ENCODE assay signal across 9 mouse cellular contexts in genomic region chr11:113681979-113682378, GRCm38 (mm10). TPM values are rescaled to one million over a fixed set of nuclear protein-coding genes. Genes with fewer than 3 reads are reported as not detected.
A peak's percentile ranks its signal among the peaks of the same experiment; 100 is the strongest.
DNase-seq lines count a peak whose midpoint lies in the region; ATAC-seq lines count a peak whose summit lies in the region.
"Had no signal": no experiment of that assay in that cellular context is flagged by ENCODE, and none has a peak within 500 bp of the region (broad histone marks: within the 10 kb centered on the region; RNA-seq: fewer than 3 reads in every experiment).

No protein-coding gene starts in this region.

- no peak overlapping the region for H3K9ac ChIP-seq in lung, embryonic 15.5 days
- H3K9ac ChIP-seq in forebrain, embryonic 12.5 days = peak overlapping the region; percentile 38; the same call in 1 of the 2 replicates
- 0 out of 2 replicates have a peak overlapping the region, but pooled peaks have one; percentile 31 for H3K9ac ChIP-seq in limb, embryonic 13.5 days
- H3K9ac ChIP-seq in neural tube, embryonic 15.5 days (replicated peaks) = no peak overlapping the region

- peak overlapping the region; percentile 83; the same call in 1 of the 2 replicates for H3K4me2 ChIP-seq in lung, embryonic 15.5 days
- H3K4me2 ChIP-seq in forebrain, embryonic 12.5 days = peak overlapping the region; percentile 93
- peak overlapping the region; percentile 76; the same call in 1 of the 2 replicates for H3K4me2 ChIP-seq in limb, embryonic 13.5 days (replicated peaks)
- peak overlapping the region; percentile 90 for H3K4me2 ChIP-seq in neural tube, embryonic 15.5 days

- no peak overlapping the region for H3K27ac ChIP-seq in lung, embryonic 15.5 days
- H3K27ac ChIP-seq in forebrain, embryonic 12.5 days = no peak overlapping the region
- H3K27ac ChIP-seq in limb, embryonic 13.5 days = no peak overlapping the region
- no peak overlapping the region for H3K27ac ChIP-seq in neural tube, embryonic 15.5 days (replicated peaks)

- DNase-seq in lung, postnatal 36 days = no peak
- no peak for DNase-seq in embryo, embryonic 10 days (ENCODE audit: low spot score)
- DNase-seq in thymus, postnatal 36 days = no peak
- DNase-seq: kidney, postnatal 25 days; thymus, postnatal 25 days had no signal

- ATAC-seq in lung, embryonic 15.5 days (ENCODE audit: borderline replicate concordance, extremely low read depth, low FRiP score, low TSS enrichment) = no peak
- ATAC-seq in forebrain, embryonic 12.5 days (ENCODE audit: low FRiP score) = no peak
- ATAC-seq in limb, embryonic 13.5 days (ENCODE audit: low FRiP score, low read depth) = no peak
- ATAC-seq in neural tube, embryonic 15.5 days (ENCODE audit: low FRiP score) = no peak

- peaks cover 4% of the 10 kb centered on the region; the same call in 1 of the 2 replicates for H3K36me3 ChIP-seq in lung, embryonic 15.5 days
- H3K36me3 ChIP-seq in forebrain, embryonic 12.5 days (replicated peaks) = peaks cover 1% of the 10 kb centered on the region
- H3K36me3 ChIP-seq in limb, embryonic 13.5 days = peaks cover 1% of the 10 kb centered on the region
- H3K36me3 ChIP-seq in neural tube, embryonic 15.5 days = peaks cover 2% of the 10 kb centered on the region

- H3K4me3 ChIP-seq in lung, embryonic 15.5 days = peak overlapping the region; percentile 99
- H3K4me3 ChIP-seq in forebrain, embryonic 12.5 days (replicated peaks) = no peak overlapping the region; the same call in 1 of the 2 replicates
- H3K4me3 ChIP-seq in limb, embryonic 13.5 days = peak overlapping the region; percentile 96; the same call in 1 of the 2 replicates
- H3K4me3 ChIP-seq in neural tube, embryonic 15.5 days (replicated peaks) = no peak overlapping the region

- H3K4me1 ChIP-seq in lung, embryonic 15.5 days = peaks cover 29% of the 10 kb centered on the region
- peaks cover 50% of the 10 kb centered on the region for H3K4me1 ChIP-seq in forebrain, embryonic 12.5 days
- peaks cover 46% of the 10 kb centered on the region for H3K4me1 ChIP-seq in limb, embryonic 13.5 days
- peaks cover 59% of the 10 kb centered on the region for H3K4me1 ChIP-seq in neural tube, embryonic 15.5 days

- no peaks in the 10 kb centered on the region for H3K27me3 ChIP-seq in lung, embryonic 15.5 days
- H3K27me3 ChIP-seq in forebrain, embryonic 12.5 days = no peaks in the 10 kb centered on the region
- H3K27me3 ChIP-seq in limb, embryonic 13.5 days = no peaks in the 10 kb centered on the region
- no peaks in the 10 kb centered on the region for H3K27me3 ChIP-seq in neural tube, embryonic 15.5 days (replicated peaks)

- H3K9me3 ChIP-seq in lung, embryonic 15.5 days = no peaks in the 10 kb centered on the region
- H3K9me3 ChIP-seq in forebrain, embryonic 12.5 days = no peaks in the 10 kb centered on the region
- H3K9me3 ChIP-seq in limb, embryonic 13.5 days = no peaks in the 10 kb centered on the region
- no peaks in the 10 kb centered on the region for H3K9me3 ChIP-seq in neural tube, embryonic 15.5 days (replicated peaks)

RNA-seq across cellular contexts. Expression of gene Fam104a, which starts 2.0 kb away (rescaled TPM):
- 43.7 and 44.6 TPM in 2 replicates for polyA plus RNA-seq in lung, embryonic 15.5 days (2015; fragmentation: Nextera tagmentation; extraction: Ambion mirVana)
- polyA plus RNA-seq in forebrain, embryonic 12.5 days (2016; fragmentation: Nextera tagmentation; extraction: Ambion mirVana) = 53.2 and 56.7 TPM in 2 replicates
- 48.0 and 50.1 TPM in 2 replicates for polyA plus RNA-seq in limb, embryonic 13.5 days (2015; fragmentation: Nextera tagmentation; extraction: Ambion mirVana)
- polyA plus RNA-seq in neural tube, embryonic 15.5 days (2015; fragmentation: Nextera tagmentation; extraction: Ambion mirVana) = 37.8 and 40.1 TPM in 2 replicates

RNA-seq across cellular contexts. Expression of gene D11Wsu47e, which starts 2.2 kb away (rescaled TPM):
- 19.7 and 20.6 TPM in 2 replicates for polyA plus RNA-seq in lung, embryonic 15.5 days (2015; fragmentation: Nextera tagmentation; extraction: Ambion mirVana)
- 24.5 and 25.7 TPM in 2 replicates for polyA plus RNA-seq in forebrain, embryonic 12.5 days (2016; fragmentation: Nextera tagmentation; extraction: Ambion mirVana)
- polyA plus RNA-seq in limb, embryonic 13.5 days (2015; fragmentation: Nextera tagmentation; extraction: Ambion mirVana) = 22.7 and 23.7 TPM in 2 replicates
- 21.6 and 21.8 TPM in 2 replicates for polyA plus RNA-seq in neural tube, embryonic 15.5 days (2015; fragmentation: Nextera tagmentation; extraction: Ambion mirVana)

RNA-seq across cellular contexts. Expression of gene Cpsf4l, which starts 27.8 kb away (rescaled TPM):
- polyA plus RNA-seq in lung, embryonic 15.5 days (2015; fragmentation: Nextera tagmentation; extraction: Ambion mirVana) = 0.57 and 2.7 TPM in 2 replicates
- 0.32 and 0.69 TPM in 2 replicates for polyA plus RNA-seq in forebrain, embryonic 12.5 days (2016; fragmentation: Nextera tagmentation; extraction: Ambion mirVana)
- polyA plus RNA-seq in limb, embryonic 13.5 days (2015; fragmentation: Nextera tagmentation; extraction: Ambion mirVana) = 0.37 and 0.70 TPM in 2 replicates
- 0.27 and 10.0 TPM in 2 replicates for polyA plus RNA-seq in neural tube, embryonic 15.5 days (2015; fragmentation: Nextera tagmentation; extraction: Ambion mirVana)

RNA-seq across cellular contexts. Expression of gene Slc39a11, which starts 32.1 kb away (rescaled TPM):
- polyA plus RNA-seq in lung, embryonic 15.5 days (2015; fragmentation: Nextera tagmentation; extraction: Ambion mirVana) = 23.7 and 24.5 TPM in 2 replicates
- polyA plus RNA-seq in forebrain, embryonic 12.5 days (2016; fragmentation: Nextera tagmentation; extraction: Ambion mirVana) = 23.9 and 25.1 TPM in 2 replicates
- 25.9 and 26.4 TPM in 2 replicates for polyA plus RNA-seq in limb, embryonic 13.5 days (2015; fragmentation: Nextera tagmentation; extraction: Ambion mirVana)
- polyA plus RNA-seq in neural tube, embryonic 15.5 days (2015; fragmentation: Nextera tagmentation; extraction: Ambion mirVana) = 27.7 and 30.4 TPM in 2 replicates

RNA-seq across cellular contexts. Expression of gene Cog1, which starts 33.0 kb away (rescaled TPM):
- polyA plus RNA-seq in lung, embryonic 15.5 days (2015; fragmentation: Nextera tagmentation; extraction: Ambion mirVana) = 26.5 and 27.7 TPM in 2 replicates
- polyA plus RNA-seq in forebrain, embryonic 12.5 days (2016; fragmentation: Nextera tagmentation; extraction: Ambion mirVana) = 35.3 and 38.3 TPM in 2 replicates
- polyA plus RNA-seq in limb, embryonic 13.5 days (2015; fragmentation: Nextera tagmentation; extraction: Ambion mirVana) = 25.4 and 27.7 TPM in 2 replicates
- polyA plus RNA-seq in neural tube, embryonic 15.5 days (2015; fragmentation: Nextera tagmentation; extraction: Ambion mirVana) = 31.1 and 35.1 TPM in 2 replicates

Comparison
In these comparisons a context has a peak if more than half of its experiments do, and no peak if none do; other contexts are left out.
1. H3K4me3 ChIP-seq: peak in lung, embryonic 15.5 days (single experiment) and limb, embryonic 13.5 days (single experiment); none in forebrain, embryonic 12.5 days (single experiment) and neural tube, embryonic 15.5 days (single experiment).
2. H3K9ac ChIP-seq: peak in forebrain, embryonic 12.5 days (single experiment) and limb, embryonic 13.5 days (single experiment); none in lung, embryonic 15.5 days (single experiment) and neural tube, embryonic 15.5 days (single experiment).
3. Peak in every context shown above with its lines, with median percentiles within 50 percentile points of each other: H3K4me2 ChIP-seq.